Mouse (Mus musculus) lung, adult 18-20 months (tissue): ENCODE data around the gene Card19.

Source experiments
- DNase-seq, 2 experiments: peaks; one replicate each; pipeline ENCODE4 v3.0.0; 2022; ENCODE audit warnings: mixed read lengths in 2 of 2

The Card19 gene

GRCm38 (mm10) chr13:49225159-49225558 is 9.3 kb upstream of the Card19 start:
- no peak for DNase-seq

DNA sequence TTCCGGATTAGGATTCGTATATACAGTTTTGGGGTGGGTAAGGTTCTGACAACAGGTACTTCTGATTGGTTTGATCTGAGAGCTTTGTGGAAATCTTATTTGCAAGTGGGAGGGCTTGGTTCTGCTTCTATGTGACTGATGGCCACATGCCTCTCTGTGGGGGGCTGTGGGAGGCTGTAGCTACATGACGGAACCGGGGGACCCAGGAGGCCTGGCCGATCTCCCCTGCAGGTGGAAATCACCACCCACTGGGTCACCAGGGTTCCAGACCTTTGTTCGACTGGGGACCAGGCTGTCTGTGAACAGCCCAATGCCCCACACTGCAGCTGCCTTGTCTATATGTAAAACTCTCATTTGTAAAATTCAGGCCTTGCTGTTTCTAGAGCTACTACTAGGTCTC is 8.9 kb upstream of the Card19 start:
- DNase-seq: no peak

GRCm38 (mm10) chr13:49224314-49224713 is 8.5 kb upstream of the Card19 start:
- no peak for DNase-seq

DNA sequence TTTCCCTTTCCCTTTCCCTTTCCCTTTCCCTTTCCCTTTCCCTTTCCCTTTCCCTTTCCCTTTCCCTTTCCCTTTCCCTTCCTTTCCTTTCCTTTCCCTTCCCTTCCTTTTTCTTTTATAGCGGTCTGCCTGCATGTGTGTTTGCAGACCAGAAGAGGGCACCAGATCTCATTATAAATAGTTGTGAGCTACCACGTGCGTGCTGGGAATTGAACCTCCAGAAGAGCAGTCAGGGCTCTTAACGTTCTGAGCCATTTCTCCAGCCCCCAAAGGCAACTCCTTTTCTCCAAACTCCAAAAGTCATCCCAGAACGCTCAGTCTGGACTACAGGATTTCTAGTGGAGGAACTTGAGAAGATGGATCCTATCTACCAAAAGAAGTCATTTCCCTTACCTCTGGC is 5.1 kb upstream of the Card19 start:
- no peak for DNase-seq

GRCm38 (mm10) chr13:49219367-49219766 is 3.5 kb upstream of the Card19 start:
- no peak for DNase-seq

GRCm38 (mm10) chr13:49218651-49219050 is 2.8 kb upstream of the Card19 start:
- no peak for DNase-seq

DNA sequence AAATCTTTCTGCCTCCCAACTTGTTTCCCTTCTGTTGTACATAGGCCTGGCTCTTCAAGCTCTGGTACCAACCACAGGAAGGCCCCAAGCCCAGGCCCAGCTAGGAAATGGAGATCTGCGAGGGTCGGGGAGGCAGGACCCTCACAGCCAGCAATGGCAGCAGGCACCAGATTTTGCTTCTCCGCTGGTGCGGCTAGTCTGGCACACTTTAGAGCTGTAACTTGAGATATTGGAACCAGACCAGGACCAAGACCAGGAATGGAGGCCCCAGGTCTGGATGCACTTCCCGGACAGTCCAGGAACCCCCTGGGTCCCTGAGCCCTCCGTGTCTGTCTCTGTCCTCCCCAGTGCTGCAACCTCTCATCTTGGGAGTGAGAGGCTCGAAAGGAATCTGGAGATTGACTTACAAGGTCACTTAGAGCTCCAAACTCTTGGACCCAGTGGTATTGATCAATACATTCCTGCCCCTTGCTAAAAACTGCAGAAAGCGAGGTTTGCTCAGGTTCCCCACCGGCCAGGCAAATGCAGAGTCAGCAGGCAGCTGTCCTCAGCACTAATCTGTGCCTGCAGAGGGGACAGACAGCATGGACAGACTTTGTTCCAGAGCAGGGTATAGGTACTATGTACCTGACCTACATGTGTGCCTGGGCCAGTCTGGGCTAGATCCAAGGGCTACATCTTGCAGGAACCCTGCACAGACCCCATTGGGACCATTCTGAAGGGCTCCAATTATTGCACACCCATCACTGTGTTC is 1.1 kb upstream of the Card19 start:
- no peak for DNase-seq

- no peak for DNase-seq
Observed at GRCm38 (mm10) chr13:49216220-49216552, 349 bp upstream of the Card19 start.

GRCm38 (mm10) chr13:49215128-49215503 is 721 bp downstream of the Card19 start:
- no peak for DNase-seq

DNA sequence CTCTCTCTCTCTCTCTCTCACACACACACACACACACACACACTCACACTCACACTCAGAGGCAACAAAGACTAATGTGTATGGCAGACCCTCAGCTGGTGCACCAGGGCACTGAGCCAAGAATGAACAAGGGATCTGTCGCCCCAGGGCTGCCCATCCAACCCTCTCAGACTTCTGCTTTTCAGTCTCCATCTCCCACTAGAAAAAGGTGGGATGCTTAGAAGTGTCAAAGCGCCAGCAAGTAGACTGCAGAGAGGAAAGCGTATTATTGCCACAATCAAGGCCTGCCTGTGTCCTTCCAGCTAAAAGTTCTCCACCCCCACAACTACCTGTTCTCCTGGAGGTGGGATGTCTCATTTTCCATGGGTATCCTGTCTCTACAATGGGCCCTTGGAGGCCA is 1.4 kb downstream of the Card19 start:
- no peak for DNase-seq

DNA sequence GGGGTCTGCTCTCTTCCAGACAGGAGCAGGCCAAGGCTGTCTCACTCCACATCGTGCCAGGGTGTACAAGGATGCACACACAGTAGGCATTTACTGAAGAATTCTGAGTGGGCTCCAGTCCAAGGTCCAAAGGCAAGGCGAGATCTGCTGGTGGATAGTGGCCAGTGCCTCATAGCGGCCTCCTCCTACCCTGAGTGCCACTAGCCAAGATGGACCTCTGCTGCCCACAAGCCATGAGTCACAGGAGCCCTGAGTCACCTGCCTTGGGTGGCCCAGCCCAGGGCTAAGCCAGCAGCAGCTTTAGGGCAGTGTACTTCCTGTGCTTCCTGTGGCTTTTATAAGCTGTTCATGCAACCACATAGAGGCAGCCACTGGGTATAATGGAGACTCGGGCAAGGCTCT is 2.3 kb downstream of the Card19 start:
- peak; percentile 70 to 77 for DNase-seq

- DNase-seq: no peak
Observed at GRCm38 (mm10) chr13:49212711-49213500, 2.9 kb downstream of the Card19 start.

DNA sequence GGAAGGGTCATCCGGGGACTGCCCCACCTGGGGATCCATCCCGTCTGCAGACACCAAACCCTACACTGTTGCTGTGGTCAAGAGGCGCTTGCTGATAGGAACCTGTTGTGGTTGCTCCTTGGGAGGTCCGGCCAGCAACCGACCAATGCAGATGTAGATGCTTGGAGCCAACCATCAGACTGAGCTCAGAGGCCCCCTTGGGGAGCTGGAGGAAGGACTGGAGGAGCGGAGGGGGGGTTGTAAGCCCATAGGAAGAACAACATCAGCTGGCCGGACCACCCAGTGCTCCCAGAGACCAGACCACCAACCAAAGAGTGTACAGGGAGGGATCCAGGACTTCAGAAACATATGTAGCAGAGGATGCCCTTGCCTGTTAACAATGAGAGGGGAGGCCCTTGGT is 6.5 kb downstream of the Card19 start:
- no peak for DNase-seq

GRCm38 (mm10) chr13:49206341-49206740 is 9.5 kb downstream of the Card19 start:
- DNase-seq: no peak

GRCm38 (mm10) chr13:49205381-49205998 is 10.3 kb downstream of the Card19 start:
- peak; percentile 74 to 78 for DNase-seq

DNA sequence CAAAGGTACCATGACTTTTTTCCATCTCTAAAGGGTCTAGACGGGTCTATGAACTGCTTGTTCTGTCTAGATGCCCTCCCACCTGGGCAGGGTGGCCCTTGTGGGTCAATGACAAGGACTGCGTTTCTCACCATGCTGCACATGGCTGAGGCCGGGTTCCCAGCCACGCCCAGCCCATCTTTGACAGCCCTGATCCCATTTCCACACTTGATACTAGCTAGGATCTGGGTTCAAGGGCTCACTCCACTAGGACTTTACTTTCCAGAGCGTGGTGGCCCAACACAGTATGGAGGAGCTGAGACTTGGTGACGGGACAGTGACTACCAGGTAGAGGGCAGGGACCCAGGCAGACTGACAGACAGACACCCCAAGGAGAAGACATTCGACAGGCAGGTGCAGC is 13.3 kb downstream of the Card19 start:
- DNase-seq: no peak

- DNase-seq: no peak
Observed at GRCm38 (mm10) chr13:49200688-49201087, 15.1 kb downstream of the Card19 start.

DNA sequence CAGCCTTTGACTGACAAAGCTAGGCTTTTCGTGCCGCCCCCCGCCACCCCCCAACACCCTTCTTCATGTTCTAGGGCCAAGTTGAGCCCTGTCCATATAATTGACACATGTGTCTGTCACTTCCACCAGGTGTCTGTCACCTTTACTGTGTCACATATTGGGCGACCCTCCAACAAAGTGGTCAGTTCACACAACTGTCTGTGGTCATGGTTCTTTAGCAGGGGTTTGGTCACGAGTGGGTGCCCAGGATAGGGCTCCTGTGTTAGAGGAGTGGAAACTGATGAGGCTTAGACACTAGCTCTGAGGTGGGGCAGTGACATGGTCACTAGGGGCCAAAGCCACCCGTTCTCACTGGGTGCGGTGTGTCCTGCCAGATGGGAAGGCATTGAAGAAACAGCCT is 15.9 kb downstream of the Card19 start:
- no peak for DNase-seq

DNA sequence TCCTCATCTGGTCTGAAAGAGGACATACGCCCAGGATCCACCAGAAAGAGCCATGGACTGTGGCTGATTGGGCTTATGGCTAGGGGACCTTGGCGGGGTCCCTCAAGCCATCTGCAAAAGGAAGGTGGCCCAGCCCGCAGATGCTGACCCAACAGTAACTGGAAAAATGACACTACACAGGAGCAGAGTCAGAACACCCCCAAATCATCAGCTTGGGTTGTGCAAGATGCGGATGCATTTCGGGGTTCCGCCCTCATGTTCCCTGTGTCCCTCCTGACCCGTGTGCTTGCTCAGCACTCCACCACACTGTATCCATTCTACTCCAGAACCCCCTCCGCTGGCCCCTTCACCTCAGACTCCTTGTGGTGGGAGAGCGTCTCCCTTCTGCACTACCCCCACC is 17.1 kb downstream of the Card19 start:
- DNase-seq: no peak

GRCm38 (mm10) chr13:49196766-49197165 is 19.1 kb downstream of the Card19 start:
- DNase-seq: peak; percentile 32 to 41

GRCm38 (mm10) chr13:49196211-49196610 is 19.6 kb downstream of the Card19 start:
- DNase-seq: no peak

DNA sequence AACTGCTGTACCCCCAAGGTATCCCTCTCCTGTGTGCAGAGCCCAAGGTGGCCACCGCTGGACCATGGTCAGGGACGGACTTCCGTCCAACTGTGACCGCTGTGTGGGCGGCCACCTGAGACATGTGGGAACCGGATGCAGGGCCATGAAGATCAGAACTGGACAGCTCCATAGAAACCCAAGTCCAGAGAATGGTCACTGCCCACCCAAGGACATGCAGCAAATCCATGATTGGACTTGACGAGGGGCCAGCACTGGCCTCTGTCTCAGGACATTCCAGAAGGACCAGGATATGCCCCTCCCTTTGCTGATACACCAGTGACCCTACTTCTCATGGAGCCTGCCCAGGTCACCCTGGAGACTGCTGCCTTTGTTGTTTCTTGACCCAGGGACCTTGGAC is 20.2 kb downstream of the Card19 start:
- no peak for DNase-seq

DNA sequence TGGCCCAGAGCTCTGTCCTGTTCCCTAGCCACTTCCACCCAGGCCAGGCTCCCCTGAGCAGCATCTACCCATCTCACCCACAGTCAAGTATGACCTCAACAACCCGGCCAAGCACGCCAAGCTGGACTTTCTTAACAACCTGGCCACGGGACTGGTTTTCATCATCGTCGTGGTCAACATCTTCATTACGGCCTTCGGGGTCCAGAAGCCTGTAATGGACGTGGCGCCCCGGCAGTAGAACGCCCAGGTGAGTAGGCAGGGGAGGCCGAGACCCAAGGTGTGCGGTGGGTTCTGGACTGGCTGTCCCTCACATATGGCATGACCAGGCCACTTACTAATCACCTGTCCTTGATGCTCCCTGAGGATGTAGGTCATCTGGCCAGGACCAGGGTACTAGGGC is 21.0 kb downstream of the Card19 start:
- DNase-seq: no peak

GRCm38 (mm10) chr13:49193650-49194049 is 22.2 kb downstream of the Card19 start:
- DNase-seq: no peak
